Comparison of ENCODE assay signal across 13 mouse cellular contexts in the genomic region with DNA sequence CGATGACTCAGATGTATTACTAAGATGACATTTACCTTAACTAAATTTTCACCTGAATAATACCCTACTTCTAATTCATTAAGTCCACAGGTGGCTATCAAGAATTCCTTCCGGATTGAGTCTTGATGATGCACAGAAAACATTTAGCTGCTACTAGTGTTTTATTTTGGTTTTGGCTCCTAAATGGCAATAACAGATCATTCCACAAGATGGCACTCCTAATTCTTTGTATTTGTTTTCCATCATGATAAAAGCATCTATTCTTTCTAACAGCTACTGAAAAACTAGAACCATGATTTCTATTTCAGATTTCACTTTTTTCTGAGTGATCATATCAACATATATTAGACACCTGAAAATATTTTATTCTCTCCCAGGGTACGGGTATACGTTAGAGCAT.
A peak's percentile ranks its signal among the peaks of the same experiment; 100 is the strongest.
DNase-seq lines count a peak whose midpoint lies in the region; ATAC-seq and TF ChIP-seq lines count a peak whose summit lies in the region.
"Had no signal": no experiment of that assay in that cellular context is flagged by ENCODE, and none has a peak within 500 bp of the region (broad histone marks: within the 10 kb centered on the region; RNA-seq: fewer than 3 reads in every experiment).

No protein-coding gene starts in this region.

- TF ChIP-seq CTCF in layer of hippocampus, adult 2 months (conservative IDR thresholded peaks at IDR 0.05) = peak; percentile 77

- no peaks in the 10 kb centered on the region for H3K36me3 ChIP-seq in embryonic facial prominence, embryonic 11.5 days (replicated peaks; ENCODE audit: control insufficient read depth, insufficient read depth, low read depth, low read length)
- H3K36me3 ChIP-seq in embryonic facial prominence, embryonic 10.5 days (replicated peaks) = no peaks in the 10 kb centered on the region
- H3K36me3 ChIP-seq: heart, embryonic 13.5 days; midbrain, embryonic 10.5 days; stomach, embryonic 15.5 days had no signal

- H3K27ac ChIP-seq in embryonic facial prominence, embryonic 11.5 days (replicated peaks; ENCODE audit: low read depth, low read length) = no peak overlapping the region
- no peak overlapping the region for H3K27ac ChIP-seq in embryonic facial prominence, embryonic 10.5 days (replicated peaks)
- H3K27ac ChIP-seq in layer of hippocampus, adult 2 months = no peak overlapping the region
- H3K27ac ChIP-seq: heart, embryonic 13.5 days; midbrain, embryonic 10.5 days; stomach, embryonic 15.5 days had no signal

- peak; percentile 21 for DNase-seq in embryonic facial prominence, embryonic 11.5 days (ENCODE audit: low spot score)
- DNase-seq in embryonic facial prominence, embryonic 10.5 days (ENCODE audit: low spot score) = no peak
- no peak for DNase-seq in layer of hippocampus, adult 2 months (ENCODE audit: low spot score in 2 of 2)
- DNase-seq in layer of hippocampus, postnatal 25 days (ENCODE audit: extremely low spot score in 1 of 2, low spot score in 1 of 2) = no peak
- peak; percentile 8 for DNase-seq in A20 (ENCODE audit: low read depth, low spot score)
- peak; percentile 20 for DNase-seq in embryo, embryonic 10.5 days (ENCODE audit: low spot score)
- no peak for DNase-seq in adrenal gland, adult (ENCODE audit: inconsistent age in 2 of 2, low spot score in 1 of 2)
- DNase-seq in gastrocnemius, postnatal 10 days = no peak
- DNase-seq: lung, adult 2 months; right cerebral cortex, postnatal 14 days had no signal

- no peaks in the 10 kb centered on the region for H3K4me1 ChIP-seq in embryonic facial prominence, embryonic 11.5 days (ENCODE audit: control insufficient read depth, insufficient read depth, low read length)
- H3K4me1 ChIP-seq in embryonic facial prominence, embryonic 10.5 days = no peaks in the 10 kb centered on the region
- H3K4me1 ChIP-seq: heart, embryonic 13.5 days; midbrain, embryonic 10.5 days; stomach, embryonic 15.5 days had no signal

- H3K4me3 ChIP-seq in embryonic facial prominence, embryonic 11.5 days (ENCODE audit: low read depth, low read length) = no peak overlapping the region
- no peak overlapping the region for H3K4me3 ChIP-seq in embryonic facial prominence, embryonic 10.5 days
- H3K4me3 ChIP-seq in layer of hippocampus, adult 2 months = no peak overlapping the region
- H3K4me3 ChIP-seq: heart, embryonic 13.5 days; midbrain, embryonic 10.5 days; stomach, embryonic 15.5 days had no signal

- no peak overlapping the region for H3K4me2 ChIP-seq in embryonic facial prominence, embryonic 11.5 days (ENCODE audit: low read depth, low read length)
- H3K4me2 ChIP-seq: heart, embryonic 13.5 days; stomach, embryonic 15.5 days had no signal

- 76% methylated on average over 4 of the region's 4 CpGs for WGBS in embryonic facial prominence, embryonic 11.5 days
- whole genome bisulfite sequencing in embryonic facial prominence, embryonic 10.5 days = 76% methylated on average over 4 of the region's 4 CpGs

- H3K27me3 ChIP-seq in embryonic facial prominence, embryonic 11.5 days (ENCODE audit: control insufficient read depth, insufficient read depth, low read length) = no peaks in the 10 kb centered on the region
- no peaks in the 10 kb centered on the region for H3K27me3 ChIP-seq in embryonic facial prominence, embryonic 10.5 days (replicated peaks; ENCODE audit: low read depth, poor library complexity, severe bottlenecking)
- H3K27me3 ChIP-seq: heart, embryonic 13.5 days; stomach, embryonic 15.5 days had no signal

- no peak overlapping the region for H3K9ac ChIP-seq in embryonic facial prominence, embryonic 11.5 days (replicated peaks; ENCODE audit: low read length)
- H3K9ac ChIP-seq: heart, embryonic 13.5 days; stomach, embryonic 15.5 days had no signal

- ATAC-seq in embryonic facial prominence, embryonic 11.5 days (replicated peaks; ENCODE audit: insufficient number of reproducible peaks, low FRiP score, low TSS enrichment, low read depth) = no peak

- H3K9me3 ChIP-seq in embryonic facial prominence, embryonic 11.5 days (replicated peaks; ENCODE audit: control insufficient read depth, low read length) = no peaks in the 10 kb centered on the region
- H3K9me3 ChIP-seq in embryonic facial prominence, embryonic 10.5 days = no peaks in the 10 kb centered on the region
- H3K9me3 ChIP-seq: heart, embryonic 13.5 days; midbrain, embryonic 10.5 days; stomach, embryonic 15.5 days had no signal

Comparison
In these comparisons a context has a peak if more than half of its experiments do, and no peak if none do; other contexts are left out.
1. DNase-seq: peak in embryonic facial prominence, embryonic 11.5 days (single experiment), A20 (single experiment) and embryo, embryonic 10.5 days (single experiment); none in embryonic facial prominence, embryonic 10.5 days (single experiment), layer of hippocampus, adult 2 months (0 of 2), layer of hippocampus, postnatal 25 days (0 of 2), adrenal gland, adult (0 of 2) and gastrocnemius, postnatal 10 days (single experiment).